Mouse (Mus musculus) hindbrain, embryonic 12.5 days (tissue): ENCODE measurements around the gene Slc16a4. TPM values are rescaled to one million over a fixed set of nuclear protein-coding genes. Genes with fewer than 3 reads are reported as not detected.

Experiments used
- ATAC-seq: fragments of 200-750 bp; cut with Nextera tagmentation; 2 replicates; pipeline ENCODE4 v1.8.0; 2017; ENCODE audit warnings: moderate TSS enrichment; ENCODE audit not compliant: low FRiP score
- H3K27ac ChIP-seq: fragments of 300-500 bp; sonication (generic); 2 replicates; pipeline ENCODE4 v1.5.1; 2016; ENCODE audit warnings: mild to moderate bottlenecking
- H3K27me3 ChIP-seq: fragments of 300-500 bp; sonication (generic); 2 replicates; pipeline ENCODE4 v1.6.1; 2016; ENCODE audit warnings: mild to moderate bottlenecking
- H3K36me3 ChIP-seq: fragments of 300-500 bp; sonication (generic); 2 replicates; pipeline ENCODE4 v1.6.1; 2016; ENCODE audit warnings: mild to moderate bottlenecking
- H3K4me1 ChIP-seq: fragments of 300-500 bp; sonication (generic); 2 replicates; pipeline ENCODE4 v1.6.1; 2016
- H3K4me2 ChIP-seq: fragments of 300-500 bp; sonication (generic); replicated peaks from 2 replicates; pipeline ENCODE4 v1.6.1; 2016; ENCODE audit warnings: mild to moderate bottlenecking
- H3K4me3 ChIP-seq: fragments of 300-500 bp; sonication (generic); 2 replicates; pipeline ENCODE4 v1.5.1; 2016; ENCODE audit warnings: mild to moderate bottlenecking
- H3K9ac ChIP-seq: fragments of 300-500 bp; sonication (generic); 2 replicates; pipeline ENCODE4 v1.6.1; 2016; ENCODE audit warnings: mild to moderate bottlenecking, moderate library complexity
- H3K9me3 ChIP-seq: fragments of 300-500 bp; sonication (generic); replicated peaks from 2 replicates; pipeline ENCODE4 v1.6.1; 2016; ENCODE audit warnings: mild to moderate bottlenecking
- WGBS: fragments of 180-500 bp; shearing (Covaris S2); methylation state at CpG from one replicate; pipeline ENCODE4 v1.1.7; 2016; 5-methylcytosine and 5-hydroxymethylcytosine counted together
- polyA plus RNA-seq: library from polyadenylated mRNA; unstranded; fragments of >200 nt; fragmentation: Nextera tagmentation; extraction: Ambion mirVana; gene quantifications from 2 replicates; pipeline ENCODE4 v1.2.1, GENCODE M21; 2016

Slc16a4 gene
- polyA plus RNA-seq, 1 experiment from 2014 or later, result 5.4 TPM

- H3K27ac ChIP-seq, result no peak overlapping the region
- no peak overlapping the region for H3K4me2 ChIP-seq
- no peak for ATAC-seq
- no peaks in the 10 kb centered on the region for H3K36me3 ChIP-seq
- H3K9ac ChIP-seq, result no peak overlapping the region
- H3K27me3 ChIP-seq, result no peaks in the 10 kb centered on the region
- WGBS, result 39% methylated on average over 3 of the region's 3 CpGs
- H3K4me3 ChIP-seq, result no peak overlapping the region
- H3K9me3 ChIP-seq, result no peaks in the 10 kb centered on the region
- H3K4me1 ChIP-seq, result no peaks in the 10 kb centered on the region
Measured at GRCm38 (mm10) chr3:107345033-107345725, 54.1 kb downstream of the Slc16a4 start.

- no peak overlapping the region for H3K9ac ChIP-seq
- no peaks in the 10 kb centered on the region for H3K9me3 ChIP-seq
- no peaks in the 10 kb centered on the region for H3K4me1 ChIP-seq
- no peak for ATAC-seq
- 83% methylated on average over 3 of the region's 3 CpGs for WGBS
- H3K4me2 ChIP-seq, result no peak overlapping the region
- no peak overlapping the region for H3K27ac ChIP-seq
- no peaks in the 10 kb centered on the region for H3K27me3 ChIP-seq
- H3K36me3 ChIP-seq, result no peaks in the 10 kb centered on the region
- no peak overlapping the region for H3K4me3 ChIP-seq
Measured at GRCm38 (mm10) chr3:107349006-107349405, 58.0 kb downstream of the Slc16a4 start.

- WGBS, result 64% methylated on average over 3 of the region's 3 CpGs
- Histone ChIP-seq H3K4me1 (no peaks in the 10 kb centered on the region), H3K27me3 (no peaks in the 10 kb centered on the region), H3K9me3 (no peaks in the 10 kb centered on the region), H3K9ac (no peak overlapping the region), H3K4me3 (no peak overlapping the region), H3K27ac (no peak overlapping the region), H3K4me2 (no peak overlapping the region), H3K36me3 (no peaks in the 10 kb centered on the region)
- no peak for ATAC-seq
Measured at GRCm38 (mm10) chr3:107351706-107352105, 60.7 kb downstream of the Slc16a4 start.

GRCm38 (mm10) chr3:107355618-107356260, 64.7 kb downstream of the Slc16a4 start:
- no peaks in the 10 kb centered on the region for H3K36me3 ChIP-seq
- H3K9ac ChIP-seq, result no peak overlapping the region
- no peak overlapping the region for H3K27ac ChIP-seq
- H3K4me1 ChIP-seq, result peaks cover 10% of the 10 kb centered on the region; the same call in 1 of the 2 replicates
- no peak for ATAC-seq
- no peaks in the 10 kb centered on the region for H3K9me3 ChIP-seq
- peaks cover 3% of the 10 kb centered on the region; the same call in 1 of the 2 replicates for H3K27me3 ChIP-seq
- WGBS, result 90% methylated on average over 6 of the region's 6 CpGs
- H3K4me3 ChIP-seq, result no peak overlapping the region
- no peak overlapping the region for H3K4me2 ChIP-seq

- Histone ChIP-seq H3K9ac (no peak overlapping the region), H3K4me2 (0 out of 2 replicates have a peak overlapping the region, but pooled peaks have one; percentile 22), H3K4me3 (no peak overlapping the region), H3K9me3 (no peaks in the 10 kb centered on the region), H3K27me3 (peaks cover 7% of the 10 kb centered on the region; the same call in 1 of the 2 replicates), H3K36me3 (no peaks in the 10 kb centered on the region), H3K4me1 (peaks cover 11% of the 10 kb centered on the region; the same call in 1 of the 2 replicates), H3K27ac (no peak overlapping the region)
- ATAC-seq, result peak; percentile 88
- WGBS, result 1% methylated on average over 10 of the region's 11 CpGs
Measured at GRCm38 (mm10) chr3:107356964-107357441, 66.0 kb downstream of the Slc16a4 start.

GRCm38 (mm10) chr3:107357700-107358234, 66.7 kb downstream of the Slc16a4 start:
- Histone ChIP-seq H3K27me3 (peaks cover 7% of the 10 kb centered on the region; the same call in 1 of the 2 replicates), H3K4me1 (peaks cover 11% of the 10 kb centered on the region; the same call in 1 of the 2 replicates)
- no peak for ATAC-seq

GRCm38 (mm10) chr3:107360341-107360740, 69.3 kb downstream of the Slc16a4 start:
- 64% methylated on average over 4 of the region's 4 CpGs for WGBS
- peaks cover 11% of the 10 kb centered on the region; the same call in 1 of the 2 replicates for H3K4me1 ChIP-seq
- no peaks in the 10 kb centered on the region for H3K36me3 ChIP-seq
- no peak for ATAC-seq
- no peak overlapping the region for H3K4me2 ChIP-seq
- H3K9ac ChIP-seq, result no peak overlapping the region
- no peaks in the 10 kb centered on the region for H3K9me3 ChIP-seq
- no peak overlapping the region for H3K27ac ChIP-seq
- H3K27me3 ChIP-seq, result peaks cover 7% of the 10 kb centered on the region; the same call in 1 of the 2 replicates
- H3K4me3 ChIP-seq, result no peak overlapping the region

More at GRCm38 (mm10) chr3:107357700-107358234, 66.7 kb downstream of the Slc16a4 start:
- Histone ChIP-seq H3K9me3 (no peaks in the 10 kb centered on the region), H3K4me2 (no peak overlapping the region), H3K36me3 (no peaks in the 10 kb centered on the region), H3K27ac (no peak overlapping the region), H3K4me3 (no peak overlapping the region), H3K9ac (no peak overlapping the region)
- WGBS, result 66% methylated on average over 3 of the region's 3 CpGs

Other genes with a start within 250 kb of the Slc16a4 start
- gene Kcna2, start 190.1 kb upstream of the Slc16a4 start, polyA plus RNA-seq, result 0.57 and 0.67 TPM in 2 replicates
- gene Kcna10, start 108.2 kb upstream of the Slc16a4 start, polyA plus RNA-seq, result not detected in 2 replicates
- gene Cym, start 69.5 kb upstream of the Slc16a4 start, polyA plus RNA-seq, result not detected in 2 replicates
- not detected in 2 replicates for gene A630076J17Rik, start 60.6 kb upstream of the Slc16a4 start, polyA plus RNA-seq
- not detected in 2 replicates for gene Prok1, start 51.5 kb upstream of the Slc16a4 start, polyA plus RNA-seq
- 157 and 177 TPM in 2 replicates for gene Lamtor5, start 12.4 kb upstream of the Slc16a4 start, polyA plus RNA-seq
- 14.2 and 15.3 TPM in 2 replicates for gene Rbm15, start 42.4 kb downstream of the Slc16a4 start, polyA plus RNA-seq
- 0.71 and 0.73 TPM in 2 replicates for gene Kcnc4, start 168.3 kb downstream of the Slc16a4 start, polyA plus RNA-seq
- 5.6 and 5.7 TPM in 2 replicates for gene Slc6a17, start 226.8 kb downstream of the Slc16a4 start, polyA plus RNA-seq